Mouse (Mus musculus): ENCODE data around the gene Bcl2l15. TPM values are rescaled to one million over a fixed set of nuclear protein-coding genes. Genes with fewer than 3 reads are reported as not detected.
"Not testable (repeated sequence)": the region's sequence is repeated elsewhere in the genome, so short reads cannot be mapped to it uniquely, and the experiment has no call there.

The Bcl2l15 gene
- polyA plus RNA-seq, 1 experiment from 2014 or later, result 0.43 TPM

DNA sequence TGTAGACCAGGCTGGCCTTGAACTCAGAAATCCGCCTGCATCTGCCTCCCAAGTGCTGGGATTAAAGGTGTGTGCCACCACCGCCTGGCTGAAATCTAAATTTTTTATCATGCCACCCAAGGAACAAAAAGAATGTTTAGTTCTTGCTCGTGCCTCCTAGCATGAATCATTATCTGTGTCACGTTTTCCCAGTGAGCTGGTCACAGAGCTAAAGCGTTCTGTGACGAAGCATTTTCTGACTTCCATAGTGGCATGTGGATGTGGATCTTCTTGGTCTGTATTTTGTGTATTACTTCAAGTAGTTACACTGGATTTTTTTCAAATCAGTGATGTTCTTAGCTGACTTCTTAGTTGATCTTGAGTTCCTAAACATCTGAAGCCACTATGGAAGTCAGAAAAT lies 21.4 kb upstream of the Bcl2l15 start:
- no peaks in the 10 kb centered on the region for H3K9me3 ChIP-seq (replicated peaks; ENCODE audit: control insufficient read depth, low read length)
- WGBS, result 85% methylated on average over 6 of the region's 6 CpGs
- no peak overlapping the region for H3K9ac ChIP-seq (ENCODE audit: low read length)
- H3K36me3 ChIP-seq (ENCODE audit: control insufficient read depth, insufficient read depth), result peaks cover 19% of the 10 kb centered on the region
- H3K4me3 ChIP-seq (ENCODE audit: low read length), result no peak overlapping the region
- H3K27me3 ChIP-seq (ENCODE audit: control insufficient read depth, insufficient read depth, low read length), result no peaks in the 10 kb centered on the region
- no peak overlapping the region for H3K27ac ChIP-seq (ENCODE audit: low read length)
- H3K4me1 ChIP-seq (ENCODE audit: control insufficient read depth, insufficient read depth, low read length), result peaks cover 12% of the 10 kb centered on the region; the same call in 1 of the 2 replicates
- no peak overlapping the region for H3K4me2 ChIP-seq (ENCODE audit: low read depth, low read length)
- ATAC-seq (replicated peaks; ENCODE audit: extremely low read depth, insufficient read depth, low FRiP score), result no peak

GRCm38 (mm10) chr3:103827548-103827947 lies 4.9 kb upstream of the Bcl2l15 start:
- Histone ChIP-seq H3K4me1 (ENCODE audit: control insufficient read depth, insufficient read depth, low read length) (peaks cover 11% of the 10 kb centered on the region; the same call in 1 of the 2 replicates), H3K4me3 (ENCODE audit: low read length) (no peak overlapping the region), H3K9me3 (replicated peaks; ENCODE audit: control insufficient read depth, low read length) (no peaks in the 10 kb centered on the region), H3K27ac (ENCODE audit: low read length) (no peak overlapping the region), H3K4me2 (ENCODE audit: low read depth, low read length) (no peak overlapping the region), H3K9ac (ENCODE audit: low read length) (no peak overlapping the region), H3K36me3 (ENCODE audit: control insufficient read depth, insufficient read depth) (peaks cover 6% of the 10 kb centered on the region; the same call in 1 of the 2 replicates), H3K27me3 (ENCODE audit: control insufficient read depth, insufficient read depth, low read length) (no peaks in the 10 kb centered on the region)
- ATAC-seq (replicated peaks; ENCODE audit: extremely low read depth, insufficient read depth, low FRiP score), result no peak

- H3K27me3 ChIP-seq (ENCODE audit: control insufficient read depth, insufficient read depth, low read length), result no peaks in the 10 kb centered on the region
- peaks cover 3% of the 10 kb centered on the region; the same call in 1 of the 2 replicates for H3K36me3 ChIP-seq (ENCODE audit: control insufficient read depth, insufficient read depth)
- WGBS, result 83% methylated on average over 3 of the region's 3 CpGs
- no peak overlapping the region for H3K4me3 ChIP-seq (ENCODE audit: low read length)
- no peak for ATAC-seq (replicated peaks; ENCODE audit: extremely low read depth, insufficient read depth, low FRiP score)
- H3K27ac ChIP-seq (ENCODE audit: low read length), result no peak overlapping the region
- H3K9ac ChIP-seq (ENCODE audit: low read length), result no peak overlapping the region
- H3K4me1 ChIP-seq (ENCODE audit: control insufficient read depth, insufficient read depth, low read length), result peaks cover 14% of the 10 kb centered on the region; the same call in 1 of the 2 replicates
- no peaks in the 10 kb centered on the region for H3K9me3 ChIP-seq (replicated peaks; ENCODE audit: control insufficient read depth, low read length)
- H3K4me2 ChIP-seq (ENCODE audit: low read depth, low read length), result no peak overlapping the region
Measured at GRCm38 (mm10) chr3:103829036-103829435, 3.4 kb upstream of the Bcl2l15 start.

DNA sequence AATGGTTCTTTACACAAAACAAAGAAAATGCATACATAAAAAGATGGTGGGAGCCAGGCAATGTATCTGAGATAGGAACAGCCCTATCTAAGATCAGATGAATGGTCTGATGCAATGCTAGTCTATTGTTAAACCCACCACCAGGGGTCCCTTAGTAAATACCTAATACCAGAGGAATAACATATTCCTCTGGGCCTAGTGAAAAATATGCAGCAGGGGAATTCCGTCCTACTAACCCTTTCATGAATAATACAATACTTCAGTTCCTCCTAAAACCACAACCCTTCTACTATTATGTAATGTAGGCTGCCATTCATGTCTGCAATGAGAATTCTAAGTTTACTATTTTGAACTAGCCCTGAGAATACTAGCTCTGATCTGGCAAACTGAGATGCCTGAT lies 1.7 kb upstream of the Bcl2l15 start:
- H3K27ac ChIP-seq (ENCODE audit: low read length), result peak overlapping the region; percentile 22

DNA sequence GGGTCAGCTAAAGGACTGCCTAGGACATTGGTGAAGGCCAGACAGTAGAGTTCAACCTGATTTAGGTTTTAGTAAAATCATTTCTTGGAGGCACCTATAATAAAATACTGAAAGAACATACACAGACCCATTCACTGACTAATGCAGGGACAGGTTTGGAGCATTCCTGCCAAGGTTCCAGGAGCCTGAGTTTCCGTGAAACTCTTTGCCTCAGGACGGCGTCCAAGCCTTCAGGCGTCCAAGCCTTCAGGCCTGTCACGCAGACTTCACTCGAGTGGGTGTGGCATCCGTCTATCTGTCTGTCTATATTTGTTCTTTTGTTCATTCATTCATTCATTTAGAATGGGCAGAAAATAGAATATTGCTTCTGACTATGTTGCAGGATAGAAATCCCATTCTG lies 1.3 kb upstream of the Bcl2l15 start:
- H3K27me3 ChIP-seq (ENCODE audit: control insufficient read depth, insufficient read depth, low read length), result no peaks in the 10 kb centered on the region
- no peak overlapping the region for H3K4me3 ChIP-seq (ENCODE audit: low read length)
- peaks cover 14% of the 10 kb centered on the region; the same call in 1 of the 2 replicates for H3K4me1 ChIP-seq (ENCODE audit: control insufficient read depth, insufficient read depth, low read length)
- H3K4me2 ChIP-seq (ENCODE audit: low read depth, low read length), result no peak overlapping the region
- no peak overlapping the region for H3K9ac ChIP-seq (ENCODE audit: low read length)
- no peaks in the 10 kb centered on the region for H3K9me3 ChIP-seq (replicated peaks; ENCODE audit: control insufficient read depth, low read length)
- 45% methylated on average over 7 of the region's 7 CpGs for WGBS
- no peak for ATAC-seq (replicated peaks; ENCODE audit: extremely low read depth, insufficient read depth, low FRiP score)
- H3K27ac ChIP-seq (ENCODE audit: low read length), result peak overlapping the region; percentile 22
- peaks cover 3% of the 10 kb centered on the region; the same call in 1 of the 2 replicates for H3K36me3 ChIP-seq (ENCODE audit: control insufficient read depth, insufficient read depth)

More for the DNA sequence above, 1.7 kb upstream of the Bcl2l15 start:
- not testable (repeated sequence) for H3K36me3 ChIP-seq (ENCODE audit: control insufficient read depth, insufficient read depth); H3K4me2 ChIP-seq (ENCODE audit: low read depth, low read length); ATAC-seq (replicated peaks; ENCODE audit: extremely low read depth, insufficient read depth, low FRiP score); H3K9me3 ChIP-seq (replicated peaks; ENCODE audit: control insufficient read depth, low read length); H3K9ac ChIP-seq (ENCODE audit: low read length); H3K4me3 ChIP-seq (ENCODE audit: low read length); H3K27me3 ChIP-seq (ENCODE audit: control insufficient read depth, insufficient read depth, low read length)
- peaks cover 14% of the 10 kb centered on the region; the same call in 1 of the 2 replicates for H3K4me1 ChIP-seq (ENCODE audit: control insufficient read depth, insufficient read depth, low read length)
- 63% methylated on average over 1 of the region's 1 CpGs for WGBS

DNA sequence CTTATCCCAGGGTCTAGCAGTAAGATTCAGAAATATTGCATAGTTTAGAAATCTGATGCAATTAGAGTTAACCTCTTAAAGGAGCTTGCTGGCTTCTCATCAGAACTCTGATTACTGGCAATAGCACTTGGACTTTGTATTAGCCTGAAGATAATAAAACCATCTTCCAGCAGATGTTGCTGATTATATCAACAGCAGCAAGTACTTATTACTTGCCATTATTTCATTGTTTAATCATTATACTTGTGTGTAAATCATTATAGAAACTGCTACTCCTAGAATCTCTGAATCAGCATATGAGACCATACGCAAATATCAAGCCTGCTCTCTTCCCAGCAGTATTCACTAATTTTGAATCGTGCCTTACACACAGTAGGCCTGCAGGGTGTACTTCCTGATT lies 1.6 kb downstream of the Bcl2l15 start:
- Histone ChIP-seq H3K9ac (ENCODE audit: low read length) (no peak overlapping the region), H3K27ac (ENCODE audit: low read length) (no peak overlapping the region), H3K27me3 (ENCODE audit: control insufficient read depth, insufficient read depth, low read length) (no peaks in the 10 kb centered on the region), H3K4me2 (ENCODE audit: low read depth, low read length) (no peak overlapping the region), H3K4me3 (ENCODE audit: low read length) (no peak overlapping the region), H3K4me1 (ENCODE audit: control insufficient read depth, insufficient read depth, low read length) (peaks cover 14% of the 10 kb centered on the region; the same call in 1 of the 2 replicates), H3K36me3 (ENCODE audit: control insufficient read depth, insufficient read depth) (no peaks in the 10 kb centered on the region), H3K9me3 (replicated peaks; ENCODE audit: control insufficient read depth, low read length) (no peaks in the 10 kb centered on the region)
- 95% methylated on average over 2 of the region's 2 CpGs for WGBS
- ATAC-seq (replicated peaks; ENCODE audit: extremely low read depth, insufficient read depth, low FRiP score), result no peak

DNA sequence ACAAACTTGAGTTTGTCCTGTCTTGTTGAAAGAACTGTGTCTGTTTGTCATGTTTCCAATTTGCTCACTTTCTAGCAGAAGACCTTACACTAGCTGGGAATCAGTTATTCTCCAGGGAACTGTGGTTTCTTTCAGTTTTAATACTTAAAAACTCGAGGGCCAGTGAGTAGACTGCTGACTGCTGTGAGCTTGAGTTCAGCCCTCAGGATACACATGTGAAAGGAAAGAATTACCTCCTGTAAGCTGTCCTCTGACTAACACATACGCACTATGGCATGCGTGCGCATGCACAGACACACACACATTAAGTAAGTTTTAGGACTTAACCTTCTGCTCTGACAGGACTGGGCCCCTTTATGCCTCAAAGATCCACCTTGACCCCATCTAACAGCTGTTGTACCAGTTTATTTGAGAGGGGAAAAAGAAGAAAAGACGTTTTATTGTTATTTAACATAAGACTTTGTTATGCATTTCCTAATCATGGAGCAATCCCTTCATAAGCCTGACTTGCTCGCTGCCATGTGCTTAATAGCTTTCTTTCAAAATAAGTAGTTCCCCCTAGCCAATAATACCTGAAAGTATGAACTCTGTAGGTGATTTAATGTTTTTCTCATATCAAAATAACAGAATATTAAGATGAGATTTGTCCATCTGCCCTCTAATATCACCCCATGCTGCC lies 3.0 kb downstream of the Bcl2l15 start:
- H3K9me3 ChIP-seq (replicated peaks; ENCODE audit: control insufficient read depth, low read length), result no peaks in the 10 kb centered on the region
- WGBS, result 79% methylated on average over 6 of the region's 6 CpGs
- ATAC-seq (replicated peaks; ENCODE audit: extremely low read depth, insufficient read depth, low FRiP score), result no peak
- no peaks in the 10 kb centered on the region for H3K36me3 ChIP-seq (ENCODE audit: control insufficient read depth, insufficient read depth)
- H3K4me1 ChIP-seq (ENCODE audit: control insufficient read depth, insufficient read depth, low read length), result peaks cover 12% of the 10 kb centered on the region; the same call in 1 of the 2 replicates
- no peak overlapping the region for H3K4me2 ChIP-seq (ENCODE audit: low read depth, low read length)
- H3K9ac ChIP-seq (ENCODE audit: low read length), result no peak overlapping the region
- no peak overlapping the region for H3K27ac ChIP-seq (ENCODE audit: low read length)
- H3K4me3 ChIP-seq (ENCODE audit: low read length), result no peak overlapping the region
- no peaks in the 10 kb centered on the region for H3K27me3 ChIP-seq (ENCODE audit: control insufficient read depth, insufficient read depth, low read length)

- Histone ChIP-seq H3K4me3 (ENCODE audit: low read length) (no peak overlapping the region), H3K9ac (ENCODE audit: low read length) (no peak overlapping the region), H3K4me2 (ENCODE audit: low read depth, low read length) (no peak overlapping the region), H3K27me3 (ENCODE audit: control insufficient read depth, insufficient read depth, low read length) (no peaks in the 10 kb centered on the region), H3K27ac (ENCODE audit: low read length) (no peak overlapping the region), H3K4me1 (ENCODE audit: control insufficient read depth, insufficient read depth, low read length) (peaks cover 10% of the 10 kb centered on the region; the same call in 1 of the 2 replicates), H3K9me3 (replicated peaks; ENCODE audit: control insufficient read depth, low read length) (no peaks in the 10 kb centered on the region), H3K36me3 (ENCODE audit: control insufficient read depth, insufficient read depth) (no peaks in the 10 kb centered on the region)
- ATAC-seq (replicated peaks; ENCODE audit: extremely low read depth, insufficient read depth, low FRiP score), result no peak
- WGBS, result 69% methylated on average over 10 of the region's 10 CpGs
Measured at GRCm38 (mm10) chr3:103835951-103836310, 3.5 kb downstream of the Bcl2l15 start.

- peaks cover 10% of the 10 kb centered on the region; the same call in 1 of the 2 replicates for H3K4me1 ChIP-seq (ENCODE audit: control insufficient read depth, insufficient read depth, low read length)
- H3K9me3 ChIP-seq (replicated peaks; ENCODE audit: control insufficient read depth, low read length), result no peaks in the 10 kb centered on the region
- no peak overlapping the region for H3K4me2 ChIP-seq (ENCODE audit: low read depth, low read length)
- no peak overlapping the region for H3K4me3 ChIP-seq (ENCODE audit: low read length)
- 89% methylated on average over 5 of the region's 5 CpGs for WGBS
- H3K9ac ChIP-seq (ENCODE audit: low read length), result no peak overlapping the region
- H3K36me3 ChIP-seq (ENCODE audit: control insufficient read depth, insufficient read depth), result no peaks in the 10 kb centered on the region
- no peaks in the 10 kb centered on the region for H3K27me3 ChIP-seq (ENCODE audit: control insufficient read depth, insufficient read depth, low read length)
- no peak overlapping the region for H3K27ac ChIP-seq (ENCODE audit: low read length)
- no peak for ATAC-seq (replicated peaks; ENCODE audit: extremely low read depth, insufficient read depth, low FRiP score)
Measured at GRCm38 (mm10) chr3:103836453-103836852, 4.1 kb downstream of the Bcl2l15 start.
